ENCODE assay signal across 7 mouse cellular contexts in genomic region chr6:3424613-3425277, GRCm38 (mm10). TPM values are rescaled to one million over a fixed set of nuclear protein-coding genes. Genes with fewer than 3 reads are reported as not detected.
DNase-seq lines count a peak whose midpoint lies in the region; ATAC-seq and TF ChIP-seq lines count a peak whose summit lies in the region.
"Not testable (repeated sequence)": the region's sequence is repeated elsewhere in the genome, so short reads cannot be mapped to it uniquely, and the experiment has no call there.

No protein-coding gene starts in this region.

- not testable (repeated sequence) for H3K4me1 ChIP-seq in heart, postnatal 0 days (ENCODE audit: control insufficient read depth, insufficient read depth); limb, embryonic 15.5 days

- ATAC-seq in activated CD4-positive, CD25-positive, alpha-beta regulatory T cell, adult 4 months, result peak; percentile 68
- ATAC-seq in heart, postnatal 0 days (ENCODE audit: insufficient read depth, low read depth), result peak; percentile 64; the same call in 1 of the 2 replicates
- ATAC-seq in limb, embryonic 15.5 days (ENCODE audit: insufficient number of reproducible peaks, low FRiP score, low TSS enrichment, low read depth), result peak; percentile 67; the same call in 1 of the 2 replicates

- TF ChIP-seq EP300 in heart, postnatal 0 days (IDR thresholded peaks at IDR 0.05; ENCODE audit: low read depth), result not testable (repeated sequence)

- H3K27ac ChIP-seq in heart, postnatal 0 days (ENCODE audit: low read depth); limb, embryonic 15.5 days: not testable (repeated sequence)

- TF ChIP-seq CTCF in heart, postnatal 0 days (IDR thresholded peaks at IDR 0.05; ENCODE audit: low read depth), result not testable (repeated sequence)

- H3K36me3 ChIP-seq in heart, postnatal 0 days (replicated peaks; ENCODE audit: control insufficient read depth, insufficient read depth, low read length); limb, embryonic 15.5 days: not testable (repeated sequence)

- 9% methylated on average over 1 of the region's 4 CpGs for WGBS in heart, postnatal 0 days
- WGBS in limb, embryonic 15.5 days, result 0% methylated on average over 1 of the region's 4 CpGs

- not testable (repeated sequence) for H3K4me3 ChIP-seq in heart, postnatal 0 days (ENCODE audit: low read depth, low read length); limb, embryonic 15.5 days

- not testable (repeated sequence) for H3K4me2 ChIP-seq in heart, postnatal 0 days (ENCODE audit: low read depth, low read length); limb, embryonic 15.5 days

- H3K27me3 ChIP-seq in heart, postnatal 0 days (ENCODE audit: control insufficient read depth, insufficient read depth, low read length); limb, embryonic 15.5 days: not testable (repeated sequence)

- H3K9ac ChIP-seq in heart, postnatal 0 days (replicated peaks; ENCODE audit: low read depth, low read length); limb, embryonic 15.5 days: not testable (repeated sequence)

- peak; percentile 36 for DNase-seq in gastrocnemius, postnatal 10 days
- not testable (repeated sequence) for DNase-seq in heart, postnatal 0 days (ENCODE audit: low spot score)
- peak; percentile 67 for DNase-seq in kidney, adult 18-20 months
- peak; percentile 73 for DNase-seq in lung, postnatal 10 days
- peak; percentile 23 to 24 for DNase-seq in spleen, adult 18-20 months

- not testable (repeated sequence) for H3K9me3 ChIP-seq in heart, postnatal 0 days (replicated peaks; ENCODE audit: control insufficient read depth, low read length); limb, embryonic 15.5 days

RNA-seq across cellular contexts. Expression of gene Samd9l, which starts 25.4 kb away (rescaled TPM):
- 100 to 1,000 TPM; 100 to 115 TPM for polyA plus RNA-seq in activated CD4-positive, CD25-positive, alpha-beta regulatory T cell, adult 4 months (2017; shearing (Covaris generic))
- 1 to 10 TPM; 6.3 to 7.9 TPM for total RNA-seq in gastrocnemius, postnatal 10 days (2021)
- total RNA-seq in heart, postnatal 0 days (2014; rRNA removed; ENCODE audit: low replicate concordance), result 4.4 and 44.3 TPM in 2 replicates
- 2.9 and 3.1 TPM in 2 replicates for polyA plus RNA-seq in heart, postnatal 0 days (2015; fragmentation: Nextera tagmentation; extraction: Ambion mirVana)
- 3.0 and 3.2 TPM in 2 replicates for polyA plus RNA-seq in limb, embryonic 15.5 days (2015; fragmentation: Nextera tagmentation; extraction: Ambion mirVana)

Comparison
In these comparisons a context has a peak if more than half of its experiments do, and no peak if none do; other contexts are left out.
1. RNA of gene Samd9l, which starts 25.4 kb away (polyA plus RNA-seq): 100 to 115 TPM in activated CD4-positive, CD25-positive, alpha-beta regulatory T cell, adult 4 months; 2.9 to 3.1 TPM in heart, postnatal 0 days and 3.0 to 3.2 TPM in limb, embryonic 15.5 days; every median in the first group is over 10 times any median in the second.
2. Peak in every context shown above with its lines, with median percentiles within 50 percentile points of each other: ATAC-seq.